Mouse (Mus musculus) urinary bladder, postnatal 4 days (tissue): ENCODE results near the gene Nrp2.

ENCODE experiments used
- DNase-seq, 2 experiments: peaks; one replicate each; pipeline ENCODE4 v3.0.0; 2021 to 2022; ENCODE audit warnings: low spot score in 2 of 2

The Nrp2 gene

GRCm38 (mm10) chr1:62703158-62704116 is at the start of gene Nrp2:
Gene Nrp2 (plus strand): TSS chr1:62703285.
- peak; percentile 84 to 85 for DNase-seq

- no peak for DNase-seq
Observed at GRCm38 (mm10) chr1:62654436-62654835, 48.6 kb upstream of the Nrp2 start.

- DNase-seq = no peak
Observed at GRCm38 (mm10) chr1:62664960-62665645, 38.0 kb upstream of the Nrp2 start.

GRCm38 (mm10) chr1:62665771-62666730 is 37.0 kb upstream of the Nrp2 start:
- no peak for DNase-seq

GRCm38 (mm10) chr1:62666780-62667179 is 36.3 kb upstream of the Nrp2 start:
- no peak for DNase-seq

GRCm38 (mm10) chr1:62678611-62679344 is 24.3 kb upstream of the Nrp2 start:
- DNase-seq = no peak

GRCm38 (mm10) chr1:62679466-62679865 is 23.6 kb upstream of the Nrp2 start:
- DNase-seq = no peak

- no peak for DNase-seq
Observed at GRCm38 (mm10) chr1:62682456-62683385, 20.4 kb upstream of the Nrp2 start.

- DNase-seq = no peak
Observed at GRCm38 (mm10) chr1:62683498-62683897, 19.6 kb upstream of the Nrp2 start.

GRCm38 (mm10) chr1:62687511-62687910 is 15.6 kb upstream of the Nrp2 start:
- no peak for DNase-seq

GRCm38 (mm10) chr1:62691175-62691574 is 11.9 kb upstream of the Nrp2 start:
- DNase-seq = no peak

GRCm38 (mm10) chr1:62696312-62696982 is 6.6 kb upstream of the Nrp2 start:
- no peak for DNase-seq

GRCm38 (mm10) chr1:62696983-62697341 is 6.1 kb upstream of the Nrp2 start:
- DNase-seq = no peak

GRCm38 (mm10) chr1:62697353-62697752 is 5.7 kb upstream of the Nrp2 start:
- no peak for DNase-seq

GRCm38 (mm10) chr1:62699801-62700200 is 3.3 kb upstream of the Nrp2 start:
- DNase-seq = no peak

- peak; percentile 76 to 79 for DNase-seq
Observed at GRCm38 (mm10) chr1:62701065-62701921, 1.8 kb upstream of the Nrp2 start.

GRCm38 (mm10) chr1:62702743-62703142 is 342 bp upstream of the Nrp2 start:
- no peak for DNase-seq

GRCm38 (mm10) chr1:62704117-62704888 is 1.2 kb downstream of the Nrp2 start:
- DNase-seq = no peak
